Mouse (Mus musculus): Measurements from ENCODE around the gene Frat1.

The Frat1 gene

DNA sequence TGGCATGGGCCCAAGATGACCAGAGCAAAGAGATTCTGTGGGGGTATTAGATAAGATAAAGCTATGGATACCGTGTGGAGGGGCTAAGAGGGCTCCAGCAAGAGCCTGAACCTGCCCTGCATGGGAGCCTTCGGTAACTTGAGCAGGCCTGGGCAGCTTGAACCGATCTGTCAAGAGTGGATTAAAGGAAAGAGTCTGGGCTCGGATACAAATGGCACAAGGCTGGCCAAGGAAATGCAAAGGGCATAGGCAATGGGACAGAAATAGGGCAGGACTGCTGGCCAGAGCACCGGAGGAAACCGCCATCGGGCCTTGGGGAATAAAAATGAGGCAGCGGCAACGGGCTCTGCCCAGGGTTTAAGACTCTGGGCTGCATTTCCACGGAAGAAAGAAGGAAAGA is 12.4 kb upstream of the Frat1 start:
- DNase-seq: no peak

DNA sequence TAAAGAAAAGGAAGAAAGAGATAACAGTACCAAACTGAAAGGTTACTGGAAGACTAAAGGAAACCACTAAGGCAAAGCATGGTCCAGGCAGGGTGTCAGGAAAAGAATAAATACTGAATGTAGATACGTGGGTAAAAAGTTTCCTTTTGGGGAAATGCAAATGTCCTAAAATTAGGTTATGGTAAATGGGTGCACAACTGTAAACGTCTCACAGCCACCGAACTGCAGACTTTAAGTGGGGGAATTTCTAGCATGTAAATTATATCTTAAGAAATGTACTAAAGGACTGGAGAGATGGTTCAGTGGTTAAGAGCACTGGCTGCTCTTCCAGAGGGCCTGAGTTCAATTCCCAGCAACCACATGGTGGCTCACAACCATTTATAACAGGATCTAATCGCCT is 11.0 kb upstream of the Frat1 start:
- DNase-seq: no peak

DNA sequence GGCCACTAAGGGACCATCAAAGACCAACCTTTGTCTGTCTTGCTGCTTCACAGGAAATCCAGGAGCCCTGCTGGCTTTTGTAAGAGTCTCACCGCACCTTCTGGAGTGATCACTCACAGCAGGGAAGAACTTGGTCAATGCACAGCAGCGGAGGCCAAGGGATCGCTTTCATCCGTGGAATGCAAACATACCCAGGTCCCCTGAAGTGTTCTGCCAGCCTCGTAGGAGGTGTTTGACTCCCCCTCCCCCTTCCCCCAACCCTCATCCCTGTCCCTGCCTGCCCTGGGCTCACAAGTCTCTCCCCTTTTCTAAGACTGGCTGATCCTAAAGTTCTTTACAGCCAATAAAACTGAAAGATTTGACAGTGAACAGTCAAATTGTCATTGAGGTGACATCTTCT is 8.3 kb upstream of the Frat1 start:
- DNase-seq: no peak

DNA sequence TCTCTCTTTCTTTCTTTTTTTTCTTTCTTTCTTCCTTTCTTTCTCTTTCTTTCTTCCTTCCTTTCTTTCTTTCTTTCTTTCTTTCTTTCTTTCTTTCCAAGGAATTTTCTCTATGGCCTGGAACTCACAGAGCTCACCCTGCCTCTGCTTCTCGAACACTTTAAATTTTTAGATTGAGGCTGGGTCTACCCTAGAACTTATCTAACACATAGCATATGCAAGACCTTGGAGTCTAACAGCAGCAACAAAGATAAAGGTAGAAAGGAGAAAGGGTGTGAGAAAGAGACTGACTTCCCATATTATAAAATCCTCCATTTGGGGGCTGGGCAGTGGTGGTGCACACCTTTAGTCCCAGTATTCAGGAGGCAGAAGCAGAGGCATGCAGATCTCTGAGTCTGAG is 7.2 kb upstream of the Frat1 start:
- DNase-seq: no peak

DNA sequence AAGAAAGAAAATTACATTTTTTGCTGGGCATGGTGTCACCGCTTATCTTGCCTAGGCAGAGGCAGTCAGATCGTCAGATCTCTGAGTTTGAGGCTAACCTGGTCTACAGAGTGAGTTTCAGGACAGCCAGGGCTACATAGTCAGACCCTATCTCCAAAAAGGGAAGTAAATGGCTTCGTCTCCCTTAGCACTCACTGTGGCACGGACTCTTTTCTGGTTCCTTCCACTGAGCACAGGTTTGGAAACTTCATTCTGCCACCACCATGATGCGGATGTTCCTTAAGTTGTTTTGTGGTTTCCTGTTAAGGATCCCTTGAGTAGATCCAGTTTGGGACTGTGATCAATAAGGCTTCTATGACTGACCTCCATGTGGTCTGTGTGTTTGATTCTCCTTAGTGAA is 4.8 kb upstream of the Frat1 start:
- no peak for DNase-seq

DNA sequence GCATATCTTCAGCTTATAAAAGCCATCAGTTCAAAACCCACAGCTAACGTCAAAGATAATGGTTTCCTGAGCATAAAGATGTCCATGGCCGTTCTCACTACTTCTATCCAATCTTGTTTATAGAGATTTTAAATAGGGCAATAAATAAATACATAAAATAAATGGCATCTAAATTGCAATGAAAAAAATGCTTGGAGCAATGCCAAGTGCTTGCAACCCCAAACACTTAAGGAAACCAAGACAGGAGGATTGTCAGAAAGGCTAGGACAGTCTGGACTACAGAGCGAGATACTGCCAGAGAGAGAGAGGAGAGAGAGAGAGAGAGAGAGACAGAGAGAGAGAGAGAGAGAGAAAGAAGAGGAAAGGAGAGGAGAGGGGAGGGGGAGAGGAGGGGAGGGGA is 3.2 kb upstream of the Frat1 start:
- no peak for DNase-seq

DNA sequence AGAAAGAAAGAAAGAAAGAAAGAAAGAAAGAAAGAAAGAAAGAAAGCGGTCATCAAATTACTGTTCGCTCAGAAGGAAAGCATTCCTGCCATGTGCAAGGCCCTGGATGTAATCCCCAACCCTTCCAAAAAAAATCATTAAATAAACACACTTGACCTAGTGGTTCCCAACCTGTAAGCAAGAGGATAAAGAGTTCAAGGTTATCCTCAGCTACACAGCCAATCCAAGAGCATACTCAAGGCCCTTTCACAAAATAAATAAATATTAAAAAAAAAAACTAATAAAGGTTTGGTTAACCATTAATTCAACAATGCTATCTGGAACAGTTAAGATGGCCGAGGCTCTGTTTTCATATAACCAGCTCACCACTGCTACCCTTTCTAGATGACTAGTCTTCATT is 829 bp upstream of the Frat1 start:
- DNase-seq: no peak

DNA sequence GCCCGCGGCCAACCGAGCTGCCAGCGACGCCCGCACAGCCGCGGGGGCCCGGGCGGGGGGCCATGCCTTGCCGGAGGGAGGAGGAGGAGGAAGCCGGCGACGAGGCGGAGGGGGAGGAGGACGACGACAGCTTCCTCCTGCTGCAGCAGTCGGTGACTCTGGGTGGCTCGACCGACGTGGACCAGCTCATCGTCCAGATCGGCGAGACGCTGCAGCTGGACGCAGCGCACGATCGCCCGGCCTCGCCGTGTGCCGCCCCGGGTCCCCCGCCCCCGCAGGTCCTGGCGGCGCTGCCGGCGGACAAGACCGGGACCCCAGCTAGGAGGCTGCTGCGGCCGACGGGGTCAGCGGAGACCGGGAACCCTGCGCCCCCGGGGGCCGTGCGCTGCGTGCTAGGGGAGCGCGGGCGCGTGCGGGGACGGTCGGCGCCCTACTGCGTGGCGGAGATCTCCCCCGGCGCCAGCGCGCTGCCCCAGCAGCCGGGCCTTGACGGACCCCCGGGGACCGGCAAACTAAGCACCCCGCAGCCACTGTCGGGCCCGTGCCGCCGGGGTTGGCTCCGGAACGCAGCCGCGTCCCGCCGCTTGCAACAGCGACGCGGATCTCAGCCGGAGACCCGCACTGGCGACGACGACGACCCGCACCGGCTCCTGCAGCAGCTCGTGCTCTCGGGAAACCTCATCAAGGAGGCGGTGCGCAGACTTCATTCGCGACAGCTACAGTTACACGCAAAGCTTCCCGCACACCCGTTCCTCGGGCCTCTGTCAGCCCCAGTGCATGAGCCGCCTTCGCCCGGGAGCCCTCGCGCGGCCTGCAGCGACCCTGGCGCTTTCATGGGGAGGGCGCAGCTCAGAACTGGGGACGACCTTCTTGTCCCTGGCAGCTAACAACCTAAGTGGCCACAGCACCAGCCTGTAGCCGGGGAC is 599 bp downstream of the Frat1 start:
- DNase-seq: peak; percentile 89

DNA sequence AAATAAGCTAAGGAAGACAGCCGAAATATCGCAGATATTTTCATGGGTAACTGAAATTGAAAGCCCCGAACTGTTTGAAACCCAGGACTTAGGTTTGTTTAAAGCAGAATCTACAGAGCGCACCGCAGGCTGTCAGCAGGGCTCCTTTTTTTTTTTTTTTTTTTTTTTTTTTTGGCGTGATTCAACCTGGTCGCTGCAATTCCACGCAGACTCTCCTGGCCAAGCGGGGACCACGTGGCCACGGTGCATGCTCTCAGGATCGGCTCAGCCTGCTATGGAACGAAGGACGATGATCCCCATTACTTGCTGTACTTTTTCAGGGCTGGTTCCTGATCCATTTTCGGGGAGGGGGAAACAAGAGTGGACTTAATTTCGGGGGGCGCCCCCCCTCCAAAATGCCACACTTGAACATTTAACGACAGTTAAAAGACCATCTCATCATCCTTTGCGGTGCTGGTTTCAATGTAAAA is 1.4 kb downstream of the Frat1 start:
- peak; percentile 22 for DNase-seq

DNA sequence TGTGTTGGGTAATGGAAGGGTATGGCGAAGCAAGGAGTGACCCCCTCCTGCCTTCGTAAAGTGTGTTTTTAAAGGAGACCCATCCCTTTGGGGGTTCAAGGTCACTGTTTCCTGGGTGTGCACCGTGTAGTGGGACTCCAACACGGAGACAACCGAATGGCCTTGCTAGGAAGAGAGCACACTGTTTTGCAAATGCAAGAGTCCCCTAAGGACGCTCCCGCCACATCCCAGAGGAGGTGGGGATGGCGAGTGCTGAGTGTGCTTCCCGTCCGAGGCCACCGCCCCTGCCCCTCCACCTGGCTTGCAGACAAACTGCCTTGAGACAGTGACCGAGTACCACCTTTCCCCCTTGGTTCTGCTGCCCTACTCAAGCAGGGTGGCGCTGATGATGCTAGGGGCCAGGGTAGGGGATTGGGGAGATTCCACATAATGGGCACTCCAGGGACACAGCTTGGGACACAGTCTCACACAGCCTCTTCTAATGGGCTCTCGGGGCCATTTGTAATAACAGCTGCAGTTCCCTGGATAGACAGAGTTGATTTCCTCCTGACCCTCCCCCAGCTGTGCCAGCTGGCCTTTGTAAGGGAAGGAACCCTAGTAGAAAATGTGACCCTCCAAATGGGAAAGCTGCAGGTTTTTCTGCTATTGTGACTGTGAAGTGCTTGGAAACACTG is 2.1 kb downstream of the Frat1 start:
- peak; percentile 24 for DNase-seq

DNA sequence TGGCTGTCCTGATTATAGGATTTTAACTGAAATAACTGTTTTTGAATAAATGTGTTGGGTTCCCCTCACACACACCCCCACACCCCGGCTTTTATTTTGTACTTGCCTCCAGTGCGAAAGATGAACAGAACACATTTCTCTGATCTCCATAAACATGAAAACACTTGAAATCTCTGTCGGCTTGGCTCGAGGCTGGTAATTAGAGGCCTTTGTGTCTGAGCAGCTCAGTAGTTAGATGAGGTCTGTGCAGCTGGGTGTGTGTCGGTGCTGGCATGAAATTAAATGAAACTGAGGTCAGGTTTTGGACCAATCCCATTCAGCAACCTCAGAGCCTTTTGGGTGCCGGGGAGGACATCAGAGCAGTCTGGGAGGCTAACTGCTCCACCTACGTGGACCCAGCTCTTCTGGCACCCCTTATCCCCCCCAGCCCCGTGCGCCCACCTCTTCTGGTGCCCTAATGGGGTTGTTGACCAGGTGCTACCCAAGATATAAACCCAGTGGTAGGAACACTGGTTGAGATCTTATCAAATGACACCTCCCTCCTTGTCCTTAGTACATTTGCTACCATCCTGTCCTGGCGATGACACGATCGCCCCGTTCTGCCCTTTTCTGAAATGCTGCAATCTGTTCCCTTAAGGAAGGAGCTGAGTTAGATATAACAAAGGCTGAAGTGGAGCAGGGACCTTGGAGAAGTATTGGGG is 2.9 kb downstream of the Frat1 start:
- DNase-seq: no peak

DNA sequence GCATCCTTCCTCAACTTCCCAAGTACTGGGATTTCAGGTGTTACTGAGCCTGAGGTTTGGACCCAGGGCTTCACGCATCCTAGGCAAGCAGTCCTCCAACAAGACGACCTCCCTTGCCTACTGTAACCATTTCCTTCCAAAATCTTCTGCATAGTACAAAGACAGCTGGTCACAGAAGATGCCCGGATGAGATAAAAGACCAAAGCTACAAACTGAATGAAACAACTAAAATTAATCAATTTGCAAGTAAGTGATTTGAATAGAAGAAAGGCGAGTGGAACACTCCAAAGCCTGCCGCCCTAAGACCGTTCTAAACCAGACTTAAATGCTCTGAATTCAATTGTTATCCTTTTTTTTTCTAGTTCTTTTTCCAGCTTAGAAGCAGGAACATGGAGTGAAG is 5.6 kb downstream of the Frat1 start:
- DNase-seq: no peak

DNA sequence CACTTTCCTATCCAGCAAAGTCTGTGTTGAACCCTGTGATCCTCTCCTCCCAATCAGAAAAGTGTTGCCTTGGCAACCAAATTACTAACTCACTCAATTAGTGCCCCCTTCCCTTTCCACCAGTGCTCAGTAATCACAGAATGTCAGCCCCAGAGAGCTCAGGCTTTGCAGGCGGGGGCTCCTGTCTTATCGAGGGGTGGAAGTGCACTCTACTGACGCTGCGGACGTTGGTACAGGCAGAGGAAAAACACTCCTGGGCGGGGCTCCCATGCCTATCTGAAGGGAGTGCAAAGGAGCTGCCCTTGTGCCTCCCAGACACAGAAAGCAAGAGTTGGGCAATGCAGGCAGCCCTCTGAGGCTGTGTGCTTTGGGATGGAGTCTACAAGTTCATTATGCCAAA is 6.0 kb downstream of the Frat1 start:
- DNase-seq: peak; percentile 54

DNA sequence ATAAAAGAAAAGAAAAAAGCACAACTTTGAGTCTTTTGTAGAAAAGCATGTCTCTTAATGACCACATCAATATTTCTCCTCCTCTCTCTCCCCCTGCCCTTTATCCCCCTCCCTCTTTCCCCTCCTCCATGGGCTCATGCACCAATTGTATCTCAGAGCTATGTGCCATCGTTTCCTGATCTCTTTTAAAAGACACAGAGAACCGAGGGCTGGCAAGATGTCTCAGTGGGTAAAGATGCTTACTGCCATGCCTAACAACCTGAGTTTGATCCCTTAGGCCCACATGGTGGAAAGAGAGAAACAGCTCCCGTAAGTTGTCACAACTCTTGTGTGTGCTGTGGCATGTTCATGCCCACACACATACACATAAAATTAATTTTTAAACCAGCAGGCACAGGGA is 6.9 kb downstream of the Frat1 start:
- DNase-seq: no peak

DNA sequence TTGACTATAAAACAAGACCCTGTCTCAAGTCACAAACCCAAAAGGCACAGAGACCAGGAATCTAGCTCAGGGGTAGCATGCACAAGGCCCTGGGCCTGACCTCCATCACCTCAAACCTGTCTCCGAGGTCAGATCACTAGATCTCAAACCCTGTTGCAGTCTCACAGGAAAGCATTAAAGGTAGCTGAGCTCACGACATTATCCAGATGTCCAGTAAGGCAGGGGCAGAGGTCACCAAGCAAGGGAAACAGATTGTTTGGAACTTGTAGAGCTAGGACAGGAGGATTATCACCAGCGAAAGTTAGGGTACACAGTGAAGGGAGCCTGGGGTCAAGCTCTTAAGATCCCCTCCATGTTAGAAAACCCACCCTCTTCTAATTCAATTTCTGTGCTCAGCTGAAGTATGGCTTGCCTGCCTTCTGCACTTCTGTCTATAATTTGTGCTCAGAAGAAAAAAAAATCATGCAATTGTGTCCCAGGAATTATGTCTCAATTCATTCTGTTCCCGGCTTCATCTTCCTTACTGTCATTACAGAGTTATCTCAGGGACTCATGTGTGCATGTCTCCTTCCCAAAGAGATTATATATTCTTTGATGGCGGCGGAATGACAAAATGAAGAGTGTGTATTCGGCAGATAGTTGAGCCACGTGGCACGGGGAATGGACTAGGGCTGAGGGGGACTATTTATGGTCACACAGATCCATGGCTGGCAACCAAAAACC is 7.6 kb downstream of the Frat1 start:
- no peak for DNase-seq

DNA sequence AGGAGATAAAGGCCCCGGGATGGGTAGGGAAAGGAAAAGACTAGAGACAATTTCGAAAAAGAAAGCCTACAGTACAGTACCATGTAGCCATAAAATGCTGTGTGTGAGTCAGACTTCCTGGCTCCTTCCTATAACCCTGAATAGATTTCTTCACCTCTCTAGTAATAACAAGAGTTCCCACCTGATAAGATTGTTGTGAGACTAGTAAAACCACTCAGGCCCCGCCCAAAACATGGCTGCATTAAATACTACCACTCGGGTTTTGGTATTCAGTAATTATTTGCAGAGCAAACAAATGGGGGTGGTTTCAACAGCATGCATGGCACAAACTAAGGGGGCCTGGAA is 8.1 kb downstream of the Frat1 start:
- DNase-seq: no peak

DNA sequence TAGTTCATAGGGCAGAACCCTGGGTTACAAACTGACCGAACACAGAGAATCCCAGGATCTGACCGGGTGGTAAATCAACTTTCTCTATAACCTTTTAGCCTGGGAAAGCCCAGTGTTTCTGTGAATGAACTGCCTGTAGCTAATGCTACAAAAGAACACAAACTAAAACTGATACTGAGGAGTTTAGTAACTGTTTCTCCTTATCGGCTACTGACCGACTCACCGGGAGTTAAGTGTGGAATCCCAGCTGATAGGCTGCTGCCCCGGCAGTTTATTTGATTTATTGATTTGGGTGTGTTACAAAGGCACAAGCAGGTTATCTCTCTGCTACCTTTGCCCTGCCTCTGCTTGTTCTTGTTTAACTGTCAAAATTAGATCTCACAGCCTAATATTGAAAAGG is 9.0 kb downstream of the Frat1 start:
- no peak for DNase-seq

DNA sequence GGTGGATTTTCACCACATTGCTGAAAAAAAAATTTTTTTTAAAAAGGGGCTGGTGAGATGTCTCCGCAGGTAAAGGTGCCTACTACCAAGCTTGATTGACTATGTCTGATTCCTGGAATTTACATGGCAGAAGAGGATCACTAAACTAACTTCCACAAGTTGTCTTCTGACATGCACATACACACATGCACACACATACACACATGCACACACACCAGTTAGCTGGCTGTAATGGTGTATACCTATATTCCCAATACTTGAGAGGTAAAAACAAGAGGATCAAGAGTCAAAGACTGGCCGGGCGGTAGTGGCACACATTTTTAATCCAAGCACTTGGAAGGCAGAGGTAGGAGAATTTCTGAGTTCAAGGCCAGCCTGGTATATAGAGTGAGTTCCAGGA is 9.9 kb downstream of the Frat1 start:
- DNase-seq: no peak

DNA sequence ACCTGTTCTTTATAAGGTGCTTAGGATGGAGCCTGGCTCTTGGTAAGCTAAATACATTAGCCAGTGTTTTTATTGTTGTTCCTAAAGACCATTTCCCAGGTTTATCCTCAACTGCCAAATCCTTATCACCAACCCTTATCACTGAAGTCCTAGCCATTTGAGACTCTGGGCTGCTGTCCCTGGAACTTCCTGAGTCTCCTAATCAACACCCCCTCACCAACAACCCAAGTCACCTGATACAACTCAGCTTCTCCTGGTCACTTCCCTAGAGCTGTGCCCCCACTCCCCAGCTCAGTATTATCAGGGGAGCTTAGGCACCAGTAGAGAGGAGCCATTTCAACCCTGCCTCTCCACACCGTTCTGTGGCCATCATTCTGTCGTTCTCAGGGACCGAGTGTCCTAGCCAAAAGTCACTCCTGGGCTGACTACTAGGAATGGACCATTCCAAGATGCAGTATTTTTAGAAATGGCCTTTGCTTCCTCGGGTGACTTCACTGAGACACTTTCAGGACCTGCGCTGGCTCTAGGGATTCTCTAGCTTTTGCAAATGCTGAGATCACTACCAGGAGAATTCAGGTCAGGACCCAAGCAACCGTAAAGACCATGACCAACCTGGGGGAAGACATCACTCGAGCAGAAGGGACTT is 11.5 kb downstream of the Frat1 start:
- DNase-seq: no peak

DNA sequence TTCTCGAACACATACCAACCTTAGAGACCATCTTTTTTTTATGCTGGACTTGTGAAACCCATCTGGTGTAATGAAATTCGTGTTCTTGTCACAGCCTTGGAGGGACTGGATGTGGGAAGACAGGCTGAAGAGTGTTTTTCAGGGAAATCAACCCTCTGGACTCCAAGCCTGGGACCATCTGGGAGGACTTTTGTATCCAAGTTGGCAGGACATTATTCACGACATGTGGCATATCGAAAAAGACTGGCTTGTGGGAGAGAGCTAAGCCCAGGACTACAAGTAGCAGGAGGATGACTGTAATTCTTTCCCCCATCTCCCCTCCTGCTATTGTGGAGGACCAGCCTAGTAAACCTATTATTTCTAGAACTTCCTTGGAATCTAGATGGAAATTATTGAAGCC is 12.4 kb downstream of the Frat1 start:
- no peak for DNase-seq

DNA sequence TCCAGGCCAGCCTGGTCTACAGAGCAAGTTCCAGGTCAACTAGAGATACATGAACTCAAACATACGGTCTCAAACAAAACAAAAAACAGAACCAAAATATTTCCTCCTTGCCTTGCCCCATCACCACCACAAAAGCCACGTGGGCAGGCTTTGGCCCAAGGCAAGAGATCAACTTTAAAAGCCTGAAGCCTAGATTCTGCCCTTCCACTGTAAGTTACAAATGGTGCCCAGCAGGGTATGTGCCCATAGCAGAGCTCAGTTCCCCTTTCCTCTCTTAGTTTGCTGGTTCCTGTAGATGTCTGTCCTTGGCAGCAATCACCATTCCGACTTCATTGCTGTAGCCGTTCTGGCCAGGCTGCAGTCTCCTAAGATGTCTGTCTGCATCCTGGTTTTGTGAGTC is 12.9 kb downstream of the Frat1 start:
- no peak for DNase-seq

DNA sequence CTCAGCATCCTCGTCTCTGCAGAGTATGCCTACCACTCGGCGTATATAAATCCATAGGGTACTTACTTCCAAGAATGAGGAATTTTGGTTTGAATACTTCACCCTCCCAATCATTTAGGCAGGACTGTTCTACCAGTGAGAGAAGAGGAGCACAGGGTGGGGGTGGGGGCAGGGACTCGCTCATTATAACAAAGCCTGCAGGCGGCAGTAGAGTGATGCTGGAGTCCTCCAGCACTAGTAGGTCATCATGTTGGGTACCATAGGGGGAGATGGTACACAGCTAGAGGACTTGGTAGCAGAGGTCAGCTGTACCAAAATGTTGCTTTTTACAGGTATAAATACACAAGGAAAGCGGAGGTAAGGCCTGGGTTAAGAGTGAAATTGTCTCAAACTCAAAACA is 14.6 kb downstream of the Frat1 start:
- peak; percentile 49 for DNase-seq
